Mouse (Mus musculus) lung, embryonic 15.5 days (tissue): Measurements from ENCODE around the gene Slc35g2. TPM values are rescaled to one million over a fixed set of nuclear protein-coding genes. Genes with fewer than 3 reads are reported as not detected.
A peak's percentile ranks its signal among the peaks of the same experiment; 100 is the strongest.

ENCODE experiments used
- ATAC-seq: fragments of 200-750 bp; cut with Nextera tagmentation; 2 replicates; pipeline ENCODE4 v1.8.0; 2017; ENCODE audit warnings: moderate number of reproducible peaks, borderline replicate concordance; ENCODE audit not compliant: low FRiP score, low TSS enrichment; ENCODE audit errors: extremely low read depth
- H3K27ac ChIP-seq: fragments of 300-500 bp; sonication (generic); 2 replicates; pipeline ENCODE4 v1.5.1; 2015; ENCODE audit warnings: moderate library complexity, mild to moderate bottlenecking, inconsistent platforms
- H3K27me3 ChIP-seq: fragments of 300-500 bp; sonication (generic); 2 replicates; pipeline ENCODE4 v1.6.1; 2015; ENCODE audit warnings: inconsistent platforms
- H3K36me3 ChIP-seq: fragments of 300-500 bp; sonication (generic); 2 replicates; pipeline ENCODE4 v1.6.1; 2015; ENCODE audit warnings: inconsistent platforms
- H3K4me1 ChIP-seq: fragments of 300-500 bp; sonication (generic); 2 replicates; pipeline ENCODE4 v1.6.1; 2015; ENCODE audit warnings: inconsistent platforms
- H3K4me2 ChIP-seq: fragments of 300-500 bp; sonication (generic); 2 replicates; pipeline ENCODE4 v1.6.1; 2015; ENCODE audit warnings: inconsistent platforms, mild to moderate bottlenecking, moderate library complexity
- H3K4me3 ChIP-seq: fragments of 300-500 bp; sonication (generic); 2 replicates; pipeline ENCODE4 v1.5.1; 2015; ENCODE audit warnings: mild to moderate bottlenecking, inconsistent platforms
- H3K9ac ChIP-seq: fragments of 300-500 bp; sonication (generic); 2 replicates; pipeline ENCODE4 v1.6.1; 2015; ENCODE audit warnings: inconsistent platforms
- H3K9me3 ChIP-seq: fragments of 300-500 bp; sonication (generic); 2 replicates; pipeline ENCODE4 v1.6.1; 2016; ENCODE audit warnings: inconsistent platforms
- WGBS: fragments of 180-500 bp; shearing (Covaris S2); methylation state at CpG from one replicate; pipeline ENCODE4 v1.1.7; 2015; 5-methylcytosine and 5-hydroxymethylcytosine counted together
- polyA plus RNA-seq: library from polyadenylated mRNA; unstranded; fragments of >200 nt; fragmentation: Nextera tagmentation; extraction: Ambion mirVana; gene quantifications from 2 replicates; pipeline ENCODE4 v1.2.1, GENCODE M21; 2015

Gene Slc35g2
- polyA plus RNA-seq, 1 experiment from 2014 or later = 8.5 TPM

DNA sequence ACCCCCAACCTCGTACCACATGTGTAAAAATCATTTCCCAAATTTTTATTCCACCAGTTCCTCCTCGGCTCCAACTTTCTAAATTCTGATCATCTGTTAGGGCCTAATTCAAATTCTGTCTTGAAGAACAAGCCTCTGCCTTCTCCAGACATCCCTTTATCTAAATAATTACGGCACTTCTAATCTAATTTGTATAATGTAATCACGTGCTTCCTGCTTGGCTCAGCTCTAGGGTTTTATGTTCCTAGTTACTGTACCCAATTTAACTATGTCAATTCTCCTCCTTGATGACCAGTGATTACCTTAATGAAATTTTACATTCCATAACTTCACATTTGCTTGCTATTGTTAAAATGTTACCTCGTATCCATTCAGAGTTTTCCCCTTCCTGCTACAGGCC, 15.2 kb downstream of the Slc35g2 start:
- no peak overlapping the region for H3K9ac ChIP-seq
- H3K9me3 ChIP-seq = no peaks in the 10 kb centered on the region
- H3K27me3 ChIP-seq = no peaks in the 10 kb centered on the region
- no peaks in the 10 kb centered on the region for H3K4me1 ChIP-seq
- no peak overlapping the region for H3K27ac ChIP-seq
- H3K4me2 ChIP-seq = no peak overlapping the region
- H3K36me3 ChIP-seq = peaks cover 10% of the 10 kb centered on the region; the same call in 1 of the 2 replicates
- H3K4me3 ChIP-seq = no peak overlapping the region
- WGBS = 49% methylated on average over 5 of the region's 5 CpGs
- ATAC-seq = no peak

DNA sequence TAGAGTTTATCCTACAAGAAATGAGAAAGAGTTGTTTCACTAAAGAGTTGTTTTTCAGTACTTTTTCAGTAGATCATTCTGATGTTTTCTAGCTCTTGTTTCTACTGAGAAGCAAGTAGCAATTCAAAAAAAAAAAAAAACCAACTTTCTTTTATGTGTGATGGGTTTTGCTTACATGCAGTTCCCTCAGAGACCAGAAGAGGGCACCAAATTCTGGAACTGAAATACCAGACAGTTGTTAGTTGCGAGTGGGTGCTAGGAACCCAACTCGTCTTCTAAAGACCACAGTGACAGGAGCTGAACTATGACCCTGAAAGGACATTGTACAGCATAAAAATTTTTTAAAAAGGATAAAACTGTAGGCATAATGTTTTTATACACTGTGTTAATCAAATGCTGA, 22.6 kb downstream of the Slc35g2 start:
- Histone ChIP-seq H3K27me3 (no peaks in the 10 kb centered on the region), H3K4me1 (peaks cover 16% of the 10 kb centered on the region; the same call in 1 of the 2 replicates), H3K9me3 (peaks cover 6% of the 10 kb centered on the region; the same call in 1 of the 2 replicates), H3K4me2 (no peak overlapping the region), H3K27ac (no peak overlapping the region), H3K36me3 (peaks cover 20% of the 10 kb centered on the region; the same call in 1 of the 2 replicates), H3K4me3 (no peak overlapping the region), H3K9ac (no peak overlapping the region)
- WGBS = 96% methylated on average over 2 of the region's 2 CpGs
- ATAC-seq = no peak

DNA sequence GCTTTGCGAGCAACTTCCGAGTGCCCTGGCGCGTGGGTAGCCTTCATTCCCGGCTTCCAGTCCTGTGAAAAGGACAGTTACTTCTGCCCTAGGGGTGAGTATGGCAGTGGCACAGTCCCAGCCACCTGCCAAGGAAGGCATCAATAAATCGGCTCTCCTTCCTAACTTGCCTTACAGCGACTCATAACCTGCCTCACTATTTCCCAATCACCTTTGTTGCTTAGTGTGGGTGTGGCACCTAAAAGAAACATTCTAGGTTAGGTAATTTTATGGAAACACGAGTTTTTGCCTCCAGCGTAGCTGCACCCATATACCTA, 24.3 kb downstream of the Slc35g2 start:
- Histone ChIP-seq H3K4me2 (peak overlapping the region; percentile 56), H3K9me3 (peaks cover 6% of the 10 kb centered on the region; the same call in 1 of the 2 replicates), H3K27me3 (no peaks in the 10 kb centered on the region), H3K4me1 (peaks cover 16% of the 10 kb centered on the region; the same call in 1 of the 2 replicates), H3K4me3 (peak overlapping the region; percentile 99), H3K9ac (peak overlapping the region; percentile 50), H3K27ac (peak overlapping the region; percentile 63), H3K36me3 (peaks cover 10% of the 10 kb centered on the region; the same call in 1 of the 2 replicates)
- ATAC-seq = no peak; the same call in 1 of the 2 replicates
- 8% methylated on average over 9 of the region's 9 CpGs for WGBS

DNA sequence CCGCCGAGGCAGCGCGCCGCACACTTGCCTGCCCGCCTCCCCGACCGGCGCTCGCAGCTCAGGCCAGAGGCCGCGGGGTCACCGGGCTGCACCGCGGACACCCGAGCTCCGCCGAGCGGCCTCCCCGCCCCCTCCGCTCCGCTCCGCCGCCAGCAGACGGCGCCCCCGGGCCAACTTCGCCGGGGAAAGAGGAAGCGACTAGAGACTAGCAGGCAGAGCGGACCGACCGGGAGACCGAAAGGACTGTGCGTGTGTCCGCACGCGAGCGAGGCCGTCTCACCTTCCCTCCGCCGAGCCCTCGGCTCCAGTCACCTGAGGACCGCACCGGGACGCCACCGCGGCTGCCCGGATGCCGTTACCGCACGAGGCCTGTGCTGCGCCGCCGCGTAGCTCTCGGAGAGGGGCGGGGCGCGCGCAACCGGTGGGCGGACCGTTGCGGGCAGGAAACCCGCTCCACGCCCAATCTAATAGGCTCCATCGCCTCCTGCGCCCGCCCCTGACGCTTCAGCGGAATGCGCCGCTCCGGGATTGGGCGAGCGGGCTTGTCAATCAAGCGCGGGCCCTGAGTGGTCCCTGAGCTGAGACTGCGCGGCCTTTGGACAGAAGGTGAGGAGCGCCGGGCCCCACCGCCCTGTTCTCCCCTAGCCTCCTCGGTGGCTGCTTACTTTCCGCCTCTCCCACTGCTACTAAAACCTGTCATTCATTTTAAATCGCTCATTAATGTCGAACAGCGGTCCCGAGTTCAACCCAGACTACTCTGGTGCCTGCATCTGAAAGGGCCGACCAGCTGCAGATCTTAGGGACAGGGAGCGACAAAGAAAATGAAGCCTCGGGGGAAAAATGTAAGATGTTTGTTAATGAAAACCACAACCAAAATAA, 24.9 kb downstream of the Slc35g2 start, which contains the start of gene Nck1:
TSS of gene Nck1 (minus strand) at position 420 of the 879 bp plus-strand sequence.
- Histone ChIP-seq H3K36me3 (peaks cover 10% of the 10 kb centered on the region; the same call in 1 of the 2 replicates), H3K27me3 (no peaks in the 10 kb centered on the region), H3K4me2 (peak within 1 kb of the TSS; percentile 71), H3K4me1 (peaks cover 16% of the 10 kb centered on the region; the same call in 1 of the 2 replicates), H3K9me3 (peaks cover 6% of the 10 kb centered on the region; the same call in 1 of the 2 replicates), H3K27ac (peak within 1 kb of the TSS; percentile 94), H3K9ac (peak within 1 kb of the TSS; percentile 91), H3K4me3 (peak within 1 kb of the TSS; percentile 99)
- ATAC-seq = peak; percentile 100
- under 1% methylated on average over 88 of the region's 93 CpGs for WGBS

DNA sequence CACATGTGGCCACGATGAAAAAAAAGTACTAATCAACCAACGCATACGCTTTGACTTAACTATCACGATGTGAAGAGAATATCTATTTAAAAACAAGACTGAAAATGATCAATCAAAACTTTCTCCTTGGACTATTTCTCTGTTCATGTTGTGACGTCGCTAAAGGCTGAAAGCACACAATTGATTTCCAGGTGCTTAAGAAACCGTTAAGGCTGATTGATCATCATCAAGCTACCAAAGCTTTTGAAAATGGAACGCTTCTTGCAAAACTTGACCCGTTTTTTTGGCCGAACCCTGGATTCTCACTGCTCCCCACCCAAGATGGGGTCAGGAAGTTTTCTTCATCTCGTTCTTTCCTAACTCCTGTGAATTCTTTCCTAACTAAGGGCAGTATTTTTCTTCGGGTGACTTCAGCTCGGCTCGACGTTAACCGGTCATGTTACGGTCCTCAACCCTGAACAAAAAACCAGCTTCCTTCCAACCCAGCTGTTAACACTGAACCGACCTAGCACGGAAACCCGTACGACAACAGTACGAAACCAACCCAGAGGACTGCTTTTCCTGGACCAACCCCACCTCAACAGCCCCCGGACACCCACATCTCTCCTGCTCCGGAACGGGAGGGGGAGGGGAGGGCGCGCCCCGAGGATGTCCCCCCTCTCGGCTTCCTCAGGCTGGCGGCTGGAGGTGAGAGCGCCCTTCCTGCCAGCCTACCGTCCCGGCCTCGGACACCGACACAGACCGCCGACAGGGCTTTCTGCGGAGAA, 25.8 kb downstream of the Slc35g2 start:
- Histone ChIP-seq H3K9me3 (peaks cover 6% of the 10 kb centered on the region; the same call in 1 of the 2 replicates), H3K9ac (peak overlapping the region; percentile 91), H3K36me3 (peaks cover 10% of the 10 kb centered on the region; the same call in 1 of the 2 replicates), H3K4me1 (peaks cover 16% of the 10 kb centered on the region; the same call in 1 of the 2 replicates), H3K27ac (peak overlapping the region; percentile 94), H3K4me3 (peak overlapping the region; percentile 99), H3K4me2 (peak overlapping the region; percentile 71), H3K27me3 (no peaks in the 10 kb centered on the region)
- peak; percentile 49; the same call in 1 of the 2 replicates for ATAC-seq
- 2% methylated on average over 25 of the region's 38 CpGs for WGBS

DNA sequence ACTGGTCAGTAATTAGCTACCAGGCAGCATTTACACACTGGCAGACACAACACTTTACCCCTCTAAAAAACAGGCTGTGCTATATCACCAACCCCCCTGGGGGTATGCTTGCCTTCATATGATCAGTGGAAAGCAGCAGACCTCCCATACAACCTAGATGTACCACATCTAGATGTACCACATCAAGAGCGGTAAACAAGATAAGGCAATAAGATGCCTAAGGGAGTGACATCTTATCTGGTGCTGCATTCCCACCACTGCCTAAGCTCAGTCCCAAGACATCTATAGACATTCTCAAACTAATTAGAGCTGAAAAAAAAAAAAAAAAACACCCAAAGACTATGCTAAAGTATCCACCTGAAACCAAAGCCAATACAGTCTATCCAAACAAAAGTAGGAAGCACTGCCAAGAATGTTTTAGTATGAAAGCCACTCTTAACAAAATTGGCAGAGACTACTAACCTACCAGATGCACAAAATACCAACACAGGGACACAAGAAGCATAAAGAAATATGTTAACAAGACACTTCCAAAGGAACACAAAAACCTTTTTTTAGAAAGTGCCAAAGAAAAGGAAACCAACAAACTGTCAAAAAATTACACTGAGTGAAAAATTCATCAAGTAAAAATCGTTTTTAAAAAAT, 35.1 kb downstream of the Slc35g2 start:
- Histone ChIP-seq H3K4me2 (no peak overlapping the region), H3K9ac (no peak overlapping the region), H3K9me3 (no peaks in the 10 kb centered on the region), H3K4me3 (no peak overlapping the region), H3K27ac (no peak overlapping the region), H3K27me3 (no peaks in the 10 kb centered on the region), H3K4me1 (peaks cover 11% of the 10 kb centered on the region), H3K36me3 (no peaks in the 10 kb centered on the region)
- ATAC-seq = no peak
- 68% methylated on average over 2 of the region's 2 CpGs for WGBS

DNA sequence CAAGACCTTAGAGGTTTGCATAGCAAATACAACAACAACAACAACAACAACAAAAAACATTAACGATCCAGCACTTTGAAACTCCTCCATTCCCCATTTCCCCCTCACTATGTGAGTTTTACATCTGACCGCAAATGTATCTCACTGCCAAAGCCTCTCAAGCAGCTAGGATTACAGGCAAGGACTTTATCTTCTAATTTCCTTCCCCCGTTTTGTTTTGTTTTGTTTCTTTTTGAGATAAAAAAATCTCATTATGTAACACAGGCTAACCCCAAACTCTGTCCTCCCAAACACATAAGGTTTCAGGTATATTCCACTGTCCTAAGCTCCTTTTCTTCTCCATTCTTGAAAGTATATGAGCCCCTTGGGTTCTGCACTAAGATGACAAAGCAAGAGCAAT, 36.2 kb downstream of the Slc35g2 start:
- ATAC-seq = no peak
- H3K27ac ChIP-seq = no peak overlapping the region
- H3K9ac ChIP-seq = no peak overlapping the region
- no peak overlapping the region for H3K4me2 ChIP-seq
- H3K27me3 ChIP-seq = no peaks in the 10 kb centered on the region
- H3K36me3 ChIP-seq = no peaks in the 10 kb centered on the region
- 87% methylated on average over 3 of the region's 3 CpGs for WGBS
- H3K4me3 ChIP-seq = no peak overlapping the region
- H3K9me3 ChIP-seq = no peaks in the 10 kb centered on the region
- peaks cover 11% of the 10 kb centered on the region for H3K4me1 ChIP-seq

DNA sequence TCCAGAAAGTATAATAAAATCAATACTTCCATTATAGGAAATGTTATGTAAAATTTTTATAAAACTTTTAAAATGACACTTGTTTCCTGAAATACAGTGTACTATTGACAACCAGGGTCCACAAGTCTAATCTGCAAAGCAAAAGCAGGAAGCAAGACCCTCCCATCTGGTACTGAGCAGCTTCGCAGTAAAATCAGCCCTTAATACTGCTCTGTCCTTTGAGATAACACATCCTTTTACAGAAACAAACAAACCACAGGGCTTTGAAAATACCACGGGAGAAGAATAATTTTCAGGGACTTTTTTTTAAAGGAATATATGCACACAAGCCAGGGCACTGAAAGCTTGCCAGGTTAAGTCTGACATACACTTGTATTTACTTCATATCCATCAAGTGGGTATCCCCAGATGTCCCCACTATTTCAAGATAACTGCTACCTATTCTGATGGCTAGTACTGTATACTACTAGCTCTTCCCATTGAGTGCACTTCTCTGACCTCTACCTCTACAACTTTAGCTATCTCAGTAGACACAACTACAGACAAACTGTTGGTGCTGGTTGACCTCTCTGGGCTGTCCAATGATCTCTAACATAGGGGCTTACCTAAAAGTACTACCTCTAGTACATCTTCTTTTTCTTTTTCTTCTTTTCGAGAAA, 37.9 kb downstream of the Slc35g2 start:
- no peak for ATAC-seq
- no peak overlapping the region for H3K27ac ChIP-seq
- no peaks in the 10 kb centered on the region for H3K9me3 ChIP-seq
- peaks cover 11% of the 10 kb centered on the region for H3K4me1 ChIP-seq
- no peak overlapping the region for H3K9ac ChIP-seq
- WGBS = 59% methylated on average over 3 of the region's 3 CpGs
- no peaks in the 10 kb centered on the region for H3K36me3 ChIP-seq
- no peaks in the 10 kb centered on the region for H3K27me3 ChIP-seq
- H3K4me2 ChIP-seq = no peak overlapping the region
- H3K4me3 ChIP-seq = no peak overlapping the region

DNA sequence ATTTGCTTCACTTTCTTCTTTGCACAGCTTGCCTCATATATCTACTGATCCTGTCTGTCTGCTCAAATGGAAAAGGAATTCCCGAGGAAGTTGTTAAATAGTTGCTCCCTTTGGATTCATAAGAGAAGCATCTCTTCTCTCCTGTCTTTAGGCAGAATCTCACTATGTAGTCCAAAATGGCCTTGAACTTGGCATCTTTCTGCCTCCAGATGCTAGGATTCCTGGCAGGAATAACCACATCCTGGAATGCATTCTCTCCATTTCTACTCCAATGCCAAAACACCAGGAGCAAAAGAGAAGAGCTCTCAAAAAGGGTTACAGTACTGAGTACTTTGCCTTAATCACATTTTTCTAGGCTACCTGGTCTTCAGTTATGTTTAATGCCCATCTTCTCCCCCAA, 39.6 kb downstream of the Slc35g2 start:
- no peak for ATAC-seq
- Histone ChIP-seq H3K36me3 (no peaks in the 10 kb centered on the region), H3K4me1 (peaks cover 9% of the 10 kb centered on the region), H3K4me2 (no peak overlapping the region), H3K9me3 (no peaks in the 10 kb centered on the region), H3K27me3 (no peaks in the 10 kb centered on the region), H3K27ac (no peak overlapping the region), H3K9ac (no peak overlapping the region), H3K4me3 (no peak overlapping the region)
- 57% methylated on average over 1 of the region's 1 CpGs for WGBS

DNA sequence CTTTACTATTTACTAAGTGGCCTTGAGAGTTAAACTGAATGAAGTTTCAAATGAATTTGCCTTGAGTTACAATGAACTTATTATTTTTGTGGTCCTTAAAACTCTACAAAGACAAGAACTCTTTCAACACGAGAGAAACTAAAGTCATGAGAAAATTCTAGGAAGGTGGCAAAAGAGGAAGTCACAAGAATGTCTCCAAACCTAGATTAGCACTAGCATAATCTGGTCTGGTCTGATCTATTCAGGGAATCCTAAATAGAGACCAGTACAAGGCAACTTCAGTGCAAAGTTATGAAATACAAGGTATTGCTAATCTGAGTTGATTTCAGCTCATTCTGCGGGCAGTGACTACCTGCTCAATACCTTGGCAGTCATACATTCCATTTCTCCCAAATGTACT, 45.7 kb downstream of the Slc35g2 start:
- no peaks in the 10 kb centered on the region for H3K27me3 ChIP-seq
- H3K4me2 ChIP-seq = no peak overlapping the region
- no peaks in the 10 kb centered on the region for H3K9me3 ChIP-seq
- ATAC-seq = no peak
- no peaks in the 10 kb centered on the region for H3K4me1 ChIP-seq
- no peaks in the 10 kb centered on the region for H3K36me3 ChIP-seq
- 80% methylated on average over 2 of the region's 2 CpGs for WGBS
- no peak overlapping the region for H3K4me3 ChIP-seq
- H3K27ac ChIP-seq = no peak overlapping the region
- no peak overlapping the region for H3K9ac ChIP-seq

DNA sequence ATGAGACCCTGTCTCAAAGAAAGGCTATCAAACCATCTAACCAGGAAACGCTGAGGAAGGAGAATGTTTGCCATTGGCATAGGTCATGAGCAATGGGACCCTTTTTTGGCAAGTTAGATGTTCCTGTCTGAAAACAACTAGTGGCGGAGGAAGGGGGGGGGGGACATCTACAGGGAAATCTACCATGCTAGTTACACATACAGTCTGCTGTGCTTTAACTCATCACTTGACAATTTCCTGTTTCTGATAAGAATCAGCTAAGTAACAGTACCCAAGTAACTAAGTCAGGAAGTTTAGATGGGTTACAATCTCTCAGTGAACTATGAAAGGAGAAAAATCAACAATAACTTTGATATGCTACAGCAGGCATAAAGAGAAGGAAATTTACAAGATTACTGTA, 48.9 kb downstream of the Slc35g2 start:
- Histone ChIP-seq H3K27me3 (no peaks in the 10 kb centered on the region), H3K9me3 (no peaks in the 10 kb centered on the region), H3K27ac (no peak overlapping the region), H3K4me2 (no peak overlapping the region), H3K36me3 (no peaks in the 10 kb centered on the region), H3K9ac (no peak overlapping the region), H3K4me3 (no peak overlapping the region), H3K4me1 (no peaks in the 10 kb centered on the region)
- no peak for ATAC-seq
- WGBS = 59% methylated on average over 2 of the region's 2 CpGs
